Mouse (Mus musculus) kidney, adult 2 months (tissue): ENCODE data around the gene Hivep2. TPM values are rescaled to one million over a fixed set of nuclear protein-coding genes. Genes with fewer than 3 reads are reported as not detected.

Experiments
- DNase-seq: peaks from one replicate; pipeline ENCODE4 v3.0.0; 2021
- H3K27ac ChIP-seq: fragments of 200-500 bp; 2 replicates; pipeline ENCODE4 v1.5.1; 2012; ENCODE audit warnings: low read depth, low read length, control low read depth, inconsistent platforms; ENCODE audit not compliant: insufficient read depth
- H3K27me3 ChIP-seq: fragments of 200-500 bp; replicated peaks from 2 replicates; pipeline ENCODE4 v1.6.1; 2012; ENCODE audit warnings: mild to moderate bottlenecking, moderate library complexity, low read length, inconsistent platforms; ENCODE audit not compliant: control insufficient read depth, insufficient read depth
- H3K36me3 ChIP-seq: fragments of 200-500 bp; 2 replicates; pipeline ENCODE4 v1.6.1; 2012; ENCODE audit warnings: mild to moderate bottlenecking, moderate library complexity, low read length, inconsistent platforms; ENCODE audit not compliant: control insufficient read depth, insufficient read depth
- H3K4me1 ChIP-seq: fragments of 200-500 bp; 2 replicates; pipeline ENCODE4 v1.6.1; 2011; ENCODE audit warnings: low read length; ENCODE audit not compliant: control insufficient read depth, insufficient read depth
- H3K4me3 ChIP-seq: fragments of 200-500 bp; 2 replicates; pipeline ENCODE4 v1.5.1; 2011; ENCODE audit warnings: mild to moderate bottlenecking, low read depth, low read length, control low read depth; ENCODE audit not compliant: insufficient read depth
- CTCF ChIP-seq: fragments of 200-500 bp; conservative IDR thresholded peaks from 2 replicates; pipeline ENCODE4 v1.5.1; 2011; ENCODE audit warnings: low read depth, mild to moderate bottlenecking, control low read depth, low read length, moderate library complexity, mixed read lengths; ENCODE audit not compliant: insufficient read depth, insufficient read length
- POLR2A ChIP-seq: fragments of 200-500 bp; IDR thresholded peaks from one replicate; pipeline ENCODE4 v1.6.1; 2011; ENCODE audit warnings: low read depth, low read length, control low read depth
- WGBS: fragments of 180-500 bp; shearing (Covaris S2); methylation state at CpG from one replicate; pipeline ENCODE4 v1.1.7; 2018; 5-methylcytosine and 5-hydroxymethylcytosine counted together
- polyA plus RNA-seq: library from polyadenylated mRNA; depleted of rRNA; stranded (reverse); fragments of >200 nt; gene quantifications from 2 replicates; pipeline ENCODE4 v1.2.3, GENCODE M21; 2012

The Hivep2 gene
- polyA plus RNA-seq, 1 experiment: 4.9 TPM

GRCm38 (mm10) chr10:14048322-14048915 is 82.5 kb downstream of the Hivep2 start:
- Histone ChIP-seq H3K4me3 (no peak overlapping the region), H3K27me3 (no peaks in the 10 kb centered on the region), H3K36me3 (no peaks in the 10 kb centered on the region), H3K4me1 (peaks cover 31% of the 10 kb centered on the region), H3K27ac (peak overlapping the region; percentile 36; the same call in 1 of the 2 replicates)
- peak; percentile 31 for DNase-seq
- TF ChIP-seq CTCF: no peak
- WGBS: 59% methylated on average over 5 of the region's 5 CpGs

- no peak for TF ChIP-seq POLR2A
- TF ChIP-seq CTCF: no peak
- Histone ChIP-seq H3K4me1 (peaks cover 30% of the 10 kb centered on the region), H3K27me3 (no peaks in the 10 kb centered on the region), H3K27ac (no peak overlapping the region), H3K36me3 (no peaks in the 10 kb centered on the region), H3K4me3 (no peak overlapping the region)
- no peak for DNase-seq
- 64% methylated on average over 10 of the region's 10 CpGs for WGBS
These were observed 83.1 kb downstream of the Hivep2 start for GRCm38 (mm10) chr10:14048916-14049445.

GRCm38 (mm10) chr10:14049686-14050085 is 83.8 kb downstream of the Hivep2 start:
- Histone ChIP-seq H3K4me3 (no peak overlapping the region), H3K27me3 (no peaks in the 10 kb centered on the region), H3K4me1 (peaks cover 28% of the 10 kb centered on the region), H3K36me3 (no peaks in the 10 kb centered on the region), H3K27ac (no peak overlapping the region)
- TF ChIP-seq POLR2A: no peak
- no peak for TF ChIP-seq CTCF
- WGBS: 74% methylated on average over 6 of the region's 6 CpGs
- peak; percentile 43 for DNase-seq

- no peak for DNase-seq
- TF ChIP-seq CTCF (no peak), POLR2A (no peak)
- Histone ChIP-seq H3K27me3 (no peaks in the 10 kb centered on the region), H3K4me3 (no peak overlapping the region), H3K27ac (no peak overlapping the region), H3K4me1 (peaks cover 30% of the 10 kb centered on the region), H3K36me3 (no peaks in the 10 kb centered on the region)
- 96% methylated on average over 8 of the region's 8 CpGs for WGBS
These were observed 84.7 kb downstream of the Hivep2 start for GRCm38 (mm10) chr10:14050586-14050985.

- Histone ChIP-seq H3K4me3 (no peak overlapping the region), H3K4me1 (peaks cover 25% of the 10 kb centered on the region), H3K27ac (no peak overlapping the region), H3K36me3 (no peaks in the 10 kb centered on the region), H3K27me3 (no peaks in the 10 kb centered on the region)
- DNase-seq: no peak
- 92% methylated on average over 8 of the region's 8 CpGs for WGBS
- TF ChIP-seq CTCF (no peak), POLR2A (no peak)
These were observed 86.3 kb downstream of the Hivep2 start for GRCm38 (mm10) chr10:14052109-14052689.

GRCm38 (mm10) chr10:14054860-14055259 is 89.0 kb downstream of the Hivep2 start:
- TF ChIP-seq CTCF (no peak), POLR2A (no peak)
- Histone ChIP-seq H3K36me3 (no peaks in the 10 kb centered on the region), H3K4me1 (peaks cover 6% of the 10 kb centered on the region; the same call in 1 of the 2 replicates), H3K27ac (no peak overlapping the region), H3K4me3 (no peak overlapping the region), H3K27me3 (no peaks in the 10 kb centered on the region)
- WGBS: 46% methylated on average over 4 of the region's 4 CpGs
- no peak for DNase-seq

GRCm38 (mm10) chr10:14055533-14055981 is 89.7 kb downstream of the Hivep2 start:
- Histone ChIP-seq H3K4me3 (no peak overlapping the region), H3K36me3 (no peaks in the 10 kb centered on the region), H3K27me3 (no peaks in the 10 kb centered on the region), H3K4me1 (peaks cover 6% of the 10 kb centered on the region; the same call in 1 of the 2 replicates), H3K27ac (peak overlapping the region; percentile 34)
- TF ChIP-seq POLR2A (no peak), CTCF (no peak)
- WGBS: 32% methylated on average over 9 of the region's 9 CpGs
- peak; percentile 40 for DNase-seq
